Mouse (Mus musculus) spleen, postnatal 10 days (tissue): ENCODE measurements around the gene Zap70.
A peak's percentile ranks its signal among the peaks of the same experiment; 100 is the strongest.
"Not testable (repeated sequence)": the region's sequence is repeated elsewhere in the genome, so short reads cannot be mapped to it uniquely, and the experiment has no call there.

Experiments
- DNase-seq, 2 experiments: peaks; one replicate each; pipeline ENCODE4 v3.0.0; 2021 to 2022; ENCODE audit warnings: low spot score in 2 of 2

Zap70 gene

GRCm38 (mm10) chr1:36772198-36772934, 10.8 kb downstream of the Zap70 start:
- DNase-seq = no peak

GRCm38 (mm10) chr1:36780793-36781192, 19.2 kb downstream of the Zap70 start:
- no peak for DNase-seq

- no peak for DNase-seq
Measured at GRCm38 (mm10) chr1:36782476-36782875, 20.9 kb downstream of the Zap70 start.

GRCm38 (mm10) chr1:36784365-36785134, 23.0 kb downstream of the Zap70 start:
- peak; percentile 72 to 83 for DNase-seq

- DNase-seq = peak in 1 of 2 experiments; percentile 32
Measured at GRCm38 (mm10) chr1:36785238-36785641, 23.6 kb downstream of the Zap70 start.

- DNase-seq = peak in 1 of 2 experiments; percentile 55
Measured at GRCm38 (mm10) chr1:36786377-36786776, 24.8 kb downstream of the Zap70 start.

- DNase-seq = no peak
Measured at GRCm38 (mm10) chr1:36789416-36789815, 27.8 kb downstream of the Zap70 start.

GRCm38 (mm10) chr1:36796711-36797110, 35.1 kb downstream of the Zap70 start:
- no peak for DNase-seq

- DNase-seq = peak in 1 of 2 experiments; percentile 55
Measured at GRCm38 (mm10) chr1:36797481-36797880, 35.9 kb downstream of the Zap70 start.

GRCm38 (mm10) chr1:36800379-36801011, 38.9 kb downstream of the Zap70 start:
- no peak for DNase-seq

GRCm38 (mm10) chr1:36804259-36804658, 42.7 kb downstream of the Zap70 start:
- no peak for DNase-seq

- DNase-seq = no peak
Measured at GRCm38 (mm10) chr1:36804833-36805232, 43.2 kb downstream of the Zap70 start.

- no peak for DNase-seq
Measured at GRCm38 (mm10) chr1:36806181-36806905, 44.7 kb downstream of the Zap70 start.

- DNase-seq = no peak
Measured at GRCm38 (mm10) chr1:36807086-36807485, 45.5 kb downstream of the Zap70 start.

GRCm38 (mm10) chr1:36807782-36808565, 46.4 kb downstream of the Zap70 start:
- DNase-seq = no peak

GRCm38 (mm10) chr1:36811806-36812205, 50.2 kb downstream of the Zap70 start:
- DNase-seq = no peak

- DNase-seq = no peak
Measured at GRCm38 (mm10) chr1:36813415-36813814, 51.8 kb downstream of the Zap70 start.

GRCm38 (mm10) chr1:36814271-36814903, 52.8 kb downstream of the Zap70 start:
- no peak for DNase-seq

GRCm38 (mm10) chr1:36815166-36815565, 53.6 kb downstream of the Zap70 start:
- no peak for DNase-seq

- DNase-seq = not testable (repeated sequence)
Measured at GRCm38 (mm10) chr1:36821918-36822317, 60.3 kb downstream of the Zap70 start.

- DNase-seq = no peak
Measured at GRCm38 (mm10) chr1:36824356-36824755, 62.8 kb downstream of the Zap70 start.
